Mouse (Mus musculus): ENCODE results near the gene Large2. TPM values are rescaled to one million over a fixed set of nuclear protein-coding genes. Genes with fewer than 3 reads are reported as not detected.
A peak's percentile ranks its signal among the peaks of the same experiment; 100 is the strongest.

Gene Large2
- total RNA-seq, 2 experiments from 2014 or later = 0.79 to 2.4 TPM

GRCm38 (mm10) chr2:92390206-92390930, 15.7 kb upstream of the Large2 start:
- DNase-seq = no peak

GRCm38 (mm10) chr2:92389645-92390044, 15.0 kb upstream of the Large2 start:
- DNase-seq = no peak

- DNase-seq = peak; percentile 85 to 87
These were observed 14.4 kb upstream of the Large2 start for GRCm38 (mm10) chr2:92388891-92389641.

- DNase-seq = no peak
These were observed 13.4 kb upstream of the Large2 start for GRCm38 (mm10) chr2:92388081-92388517.

- DNase-seq = no peak
These were observed 13.0 kb upstream of the Large2 start for GRCm38 (mm10) chr2:92387646-92388045.

- DNase-seq = no peak
These were observed 12.3 kb upstream of the Large2 start for GRCm38 (mm10) chr2:92386821-92387570.

- DNase-seq = no peak
These were observed 10.7 kb upstream of the Large2 start for GRCm38 (mm10) chr2:92385113-92386051.

GRCm38 (mm10) chr2:92384101-92384500, 9.4 kb upstream of the Large2 start:
- DNase-seq = no peak

- DNase-seq = no peak
These were observed 8.1 kb upstream of the Large2 start for GRCm38 (mm10) chr2:92382759-92383158.

GRCm38 (mm10) chr2:92381901-92382588, 7.4 kb upstream of the Large2 start, which contains the start of gene 1700029I15Rik:
Gene 1700029I15Rik, plus strand, starts transcription at chr2:92382538.
- no peak for DNase-seq

GRCm38 (mm10) chr2:92381161-92381560, 6.5 kb upstream of the Large2 start:
- DNase-seq = no peak

GRCm38 (mm10) chr2:92380495-92381050, 5.9 kb upstream of the Large2 start:
- no peak for DNase-seq

- no peak for DNase-seq
These were observed 5.3 kb upstream of the Large2 start for GRCm38 (mm10) chr2:92379783-92380494.

GRCm38 (mm10) chr2:92377320-92377719, 2.7 kb upstream of the Large2 start:
- no peak for DNase-seq

GRCm38 (mm10) chr2:92376300-92376699, 1.6 kb upstream of the Large2 start:
- DNase-seq = no peak

GRCm38 (mm10) chr2:92375788-92376187, 1.1 kb upstream of the Large2 start:
- no peak for DNase-seq

- DNase-seq = peak; percentile 97 to 98
These were observed 492 bp upstream of the Large2 start for GRCm38 (mm10) chr2:92375099-92375623.

GRCm38 (mm10) chr2:92373437-92373813, 1.2 kb downstream of the Large2 start:
- DNase-seq = no peak

- peak; percentile 76 for DNase-seq
These were observed 1.8 kb downstream of the Large2 start for GRCm38 (mm10) chr2:92372767-92373436.

Data from adrenal gland, postnatal 36 days (tissue).